Mouse (Mus musculus) embryonic facial prominence, embryonic 14.5 days (tissue): ENCODE results near the gene Gm4869. TPM values are rescaled to one million over a fixed set of nuclear protein-coding genes. Genes with fewer than 3 reads are reported as not detected.
"Not testable (repeated sequence)": the region's sequence is repeated elsewhere in the genome, so short reads cannot be mapped to it uniquely, and the experiment has no call there.

ENCODE experiments used
- ATAC-seq: fragments of 200-750 bp; cut with Nextera tagmentation; 2 replicates; pipeline ENCODE4 v1.8.0; 2017; ENCODE audit warnings: low read depth, moderate number of reproducible peaks, moderate TSS enrichment
- DNase-seq: peaks from one replicate; pipeline ENCODE4 v3.0.0-alpha.2; 2015; ENCODE audit warnings: low spot score
- H3K27ac ChIP-seq: fragments of 300-500 bp; sonication (generic); replicated peaks from 2 replicates; pipeline ENCODE4 v1.5.1; 2014; ENCODE audit warnings: low read depth, mild to moderate bottlenecking, low read length, moderate library complexity
- H3K27me3 ChIP-seq: fragments of 300-500 bp; sonication (generic); replicated peaks from 2 replicates; pipeline ENCODE4 v1.6.1; 2014; ENCODE audit warnings: low read length; ENCODE audit not compliant: control insufficient read depth, insufficient read depth
- H3K36me3 ChIP-seq: fragments of 300-500 bp; sonication (generic); 2 replicates; pipeline ENCODE4 v1.6.1; 2014; ENCODE audit warnings: low read length, mixed read lengths; ENCODE audit not compliant: control insufficient read depth, insufficient read depth
- H3K4me1 ChIP-seq: fragments of 300-500 bp; sonication (generic); 2 replicates; pipeline ENCODE4 v1.6.1; 2014; ENCODE audit warnings: antibody characterized with exemption, low read length; ENCODE audit not compliant: control insufficient read depth, insufficient read depth
- H3K4me2 ChIP-seq: fragments of 300-500 bp; sonication (generic); 2 replicates; pipeline ENCODE4 v1.6.1; 2014; ENCODE audit warnings: low read depth, mild to moderate bottlenecking, low read length, moderate library complexity, mixed read lengths
- H3K4me3 ChIP-seq: fragments of 300-500 bp; sonication (generic); 2 replicates; pipeline ENCODE4 v1.5.1; 2014; ENCODE audit warnings: low read depth, mild to moderate bottlenecking, low read length
- H3K9ac ChIP-seq: fragments of 300-500 bp; sonication (generic); 2 replicates; pipeline ENCODE4 v1.6.1; 2014; ENCODE audit warnings: low read depth, mild to moderate bottlenecking, low read length, moderate library complexity, mixed read lengths
- H3K9me3 ChIP-seq: fragments of 300-500 bp; sonication (generic); 2 replicates; pipeline ENCODE4 v1.6.1; 2016; ENCODE audit warnings: low read length; ENCODE audit not compliant: control insufficient read depth
- WGBS: fragments of 180-500 bp; shearing (Covaris S2); extraction: QIAGEN DNeasy Blood & Tissue Kit; methylation state at CpG from one replicate; pipeline ENCODE4 v1.1.7; 2014; 5-methylcytosine and 5-hydroxymethylcytosine counted together
- polyA plus RNA-seq: library from polyadenylated mRNA; unstranded; fragments of >200 nt; fragmentation: Nextera tagmentation; extraction: Ambion mirVana; gene quantifications from 2 replicates; pipeline ENCODE4 v1.2.1, GENCODE M21; 2014

Gene Gm4869
- polyA plus RNA-seq, 1 experiment from 2014 or later: 0.06 TPM

GRCm38 (mm10) chr5:140498176-140498575 is 52.7 kb downstream of the Gm4869 start:
- no peaks in the 10 kb centered on the region for H3K36me3 ChIP-seq
- H3K4me3 ChIP-seq: no peak overlapping the region
- H3K27me3 ChIP-seq: no peaks in the 10 kb centered on the region
- DNase-seq (no peak), ATAC-seq (no peak)
- H3K9ac ChIP-seq: no peak overlapping the region
- no peaks in the 10 kb centered on the region for H3K4me1 ChIP-seq
- H3K4me2 ChIP-seq: no peak overlapping the region
- no peaks in the 10 kb centered on the region for H3K9me3 ChIP-seq
- H3K27ac ChIP-seq: no peak overlapping the region
- WGBS: 85% methylated on average over 6 of the region's 6 CpGs

- Histone ChIP-seq H3K9me3 (no peaks in the 10 kb centered on the region), H3K4me2 (no peak overlapping the region), H3K27ac (no peak overlapping the region), H3K36me3 (no peaks in the 10 kb centered on the region), H3K9ac (no peak overlapping the region), H3K27me3 (no peaks in the 10 kb centered on the region), H3K4me3 (no peak overlapping the region), H3K4me1 (peaks cover 3% of the 10 kb centered on the region; the same call in 1 of the 2 replicates)
- no peak for ATAC-seq
- no peak for DNase-seq
- WGBS: 85% methylated on average over 6 of the region's 6 CpGs
Measured at GRCm38 (mm10) chr5:140500736-140501135, 55.3 kb downstream of the Gm4869 start.

GRCm38 (mm10) chr5:140501982-140502836 is 56.8 kb downstream of the Gm4869 start:
- WGBS: 22% methylated on average over 12 of the region's 14 CpGs
- Histone ChIP-seq H3K4me2 (peak overlapping the region; percentile 44), H3K4me3 (peak overlapping the region; percentile 16; the same call in 1 of the 2 replicates), H3K36me3 (no peaks in the 10 kb centered on the region), H3K27ac (no peak overlapping the region), H3K27me3 (no peaks in the 10 kb centered on the region), H3K4me1 (peaks cover 15% of the 10 kb centered on the region; the same call in 1 of the 2 replicates), H3K9me3 (no peaks in the 10 kb centered on the region), H3K9ac (peak overlapping the region; percentile 52)
- no peak for ATAC-seq
- no peak for DNase-seq

GRCm38 (mm10) chr5:140502925-140503324 is 57.5 kb downstream of the Gm4869 start:
- whole genome bisulfite sequencing: 2% methylated on average over 12 of the region's 12 CpGs
- H3K27ac ChIP-seq: not testable (repeated sequence)

GRCm38 (mm10) chr5:140505208-140505780 is 59.8 kb downstream of the Gm4869 start, which contains the start of gene Chst12:
Gene Chst12, plus strand, starts transcription at chr5:140505550.
- peak; percentile 99 for DNase-seq
- ATAC-seq: peak; percentile 95
- Histone ChIP-seq H3K4me1 (peaks cover 33% of the 10 kb centered on the region), H3K9me3 (no peaks in the 10 kb centered on the region), H3K9ac (peak within 1 kb of the TSS; percentile 60), H3K27me3 (no peaks in the 10 kb centered on the region), H3K27ac (peak within 1 kb of the TSS; percentile 8; the same call in 1 of the 2 replicates), H3K4me3 (peak within 1 kb of the TSS; percentile 50), H3K4me2 (peak within 1 kb of the TSS; percentile 77), H3K36me3 (no peaks in the 10 kb centered on the region)
- 0% methylated on average over 30 of the region's 38 CpGs for WGBS

More at GRCm38 (mm10) chr5:140502925-140503324, 57.5 kb downstream of the Gm4869 start:
- peak; percentile 63 for DNase-seq
- Histone ChIP-seq H3K4me3 (peak overlapping the region; percentile 16; the same call in 1 of the 2 replicates), H3K4me1 (peaks cover 19% of the 10 kb centered on the region), H3K4me2 (peak overlapping the region; percentile 44), H3K9ac (peak overlapping the region; percentile 52)
- H3K9me3 ChIP-seq, H3K27me3 ChIP-seq, ATAC-seq, H3K36me3 ChIP-seq: not testable (repeated sequence)

GRCm38 (mm10) chr5:140506096-140506794 is 60.8 kb downstream of the Gm4869 start:
- WGBS: 26% methylated on average over 22 of the region's 22 CpGs
- H3K4me3 ChIP-seq: peak overlapping the region; percentile 50

GRCm38 (mm10) chr5:140507466-140508208 is 62.2 kb downstream of the Gm4869 start:
- DNase-seq (no peak), ATAC-seq (no peak)
- Histone ChIP-seq H3K9me3 (no peaks in the 10 kb centered on the region), H3K27me3 (no peaks in the 10 kb centered on the region), H3K27ac (no peak overlapping the region; the same call in none of the 2 replicates), H3K36me3 (no peaks in the 10 kb centered on the region), H3K4me2 (peak overlapping the region; percentile 77), H3K4me1 (peaks cover 33% of the 10 kb centered on the region), H3K4me3 (no peak overlapping the region), H3K9ac (no peak overlapping the region)
- WGBS: 67% methylated on average over 14 of the region's 14 CpGs

More at GRCm38 (mm10) chr5:140506096-140506794, 60.8 kb downstream of the Gm4869 start:
- Histone ChIP-seq H3K4me1 (peaks cover 33% of the 10 kb centered on the region), H3K36me3 (no peaks in the 10 kb centered on the region), H3K27me3 (no peaks in the 10 kb centered on the region), H3K9ac (peak overlapping the region; percentile 60), H3K4me2 (peak overlapping the region; percentile 77), H3K9me3 (no peaks in the 10 kb centered on the region), H3K27ac (peak overlapping the region; percentile 8; the same call in 1 of the 2 replicates)
- no peak for ATAC-seq
- DNase-seq: no peak

GRCm38 (mm10) chr5:140508686-140509085 is 63.2 kb downstream of the Gm4869 start:
- Histone ChIP-seq H3K4me2 (peak overlapping the region; percentile 7; the same call in 1 of the 2 replicates), H3K27me3 (no peaks in the 10 kb centered on the region), H3K4me3 (no peak overlapping the region), H3K9ac (no peak overlapping the region), H3K27ac (peak overlapping the region; percentile 24; the same call in 1 of the 2 replicates), H3K9me3 (no peaks in the 10 kb centered on the region), H3K4me1 (peaks cover 33% of the 10 kb centered on the region), H3K36me3 (no peaks in the 10 kb centered on the region)
- no peak for ATAC-seq
- DNase-seq: peak; percentile 35
- 38% methylated on average over 8 of the region's 8 CpGs for WGBS
